7 mouse cellular contexts compared by ENCODE assay signal in genomic region chr4:130663810-130664401, GRCm38 (mm10). TPM values are rescaled to one million over a fixed set of nuclear protein-coding genes. Genes with fewer than 3 reads are reported as not detected.
A peak's percentile ranks its signal among the peaks of the same experiment; 100 is the strongest.
DNase-seq lines count a peak whose midpoint lies in the region; ATAC-seq lines count a peak whose summit lies in the region.

No protein-coding gene starts in this region.

- peak overlapping the region; percentile 99 for H3K4me3 ChIP-seq in intestine, embryonic 14.5 days (ENCODE audit: low read depth, low read length)
- H3K4me3 ChIP-seq in midbrain, embryonic 13.5 days (replicated peaks): peak overlapping the region; percentile 81

- under 1% methylated on average over 22 of the region's 22 CpGs for WGBS in intestine, embryonic 14.5 days
- under 1% methylated on average over 22 of the region's 22 CpGs for WGBS in midbrain, embryonic 13.5 days

- peak; percentile 54 for DNase-seq in ZHBTc4 (ENCODE audit: low read depth, low spot score)
- DNase-seq in cerebellum, postnatal 10 days: peak; percentile 68 to 69
- peak; percentile 15 to 19 for DNase-seq in frontal cortex, postnatal 36 days (ENCODE audit: low spot score in 2 of 2)
- DNase-seq in intestine, embryonic 14.5 days (ENCODE audit: low spot score): peak; percentile 84
- DNase-seq in left cerebral cortex, postnatal 4 days: peak; percentile 50
- peak; percentile 16 to 17 for DNase-seq in spleen, postnatal 14 days (ENCODE audit: low spot score in 2 of 2)

- peak overlapping the region; percentile 99 for H3K9ac ChIP-seq in intestine, embryonic 14.5 days (ENCODE audit: low read length)
- H3K9ac ChIP-seq in midbrain, embryonic 13.5 days (replicated peaks): peak overlapping the region; percentile 92

- H3K27me3 ChIP-seq in intestine, embryonic 14.5 days (replicated peaks; ENCODE audit: control insufficient read depth, insufficient read depth, low read length): no peaks in the 10 kb centered on the region
- no peaks in the 10 kb centered on the region for H3K27me3 ChIP-seq in midbrain, embryonic 13.5 days

- 0 out of 2 replicates have a peak, but pooled peaks have one; percentile 13 for ATAC-seq in intestine, embryonic 14.5 days (replicated peaks; ENCODE audit: low FRiP score, low TSS enrichment, low read depth)
- ATAC-seq in midbrain, embryonic 13.5 days: peak; percentile 51

- H3K9me3 ChIP-seq in intestine, embryonic 14.5 days (ENCODE audit: control insufficient read depth, low read length): no peaks in the 10 kb centered on the region
- no peaks in the 10 kb centered on the region for H3K9me3 ChIP-seq in midbrain, embryonic 13.5 days

- peak overlapping the region; percentile 97 for H3K27ac ChIP-seq in intestine, embryonic 14.5 days (ENCODE audit: low read depth)
- peak overlapping the region; percentile 98 for H3K27ac ChIP-seq in midbrain, embryonic 13.5 days

- H3K4me1 ChIP-seq in intestine, embryonic 14.5 days (replicated peaks; ENCODE audit: control insufficient read depth, insufficient read depth, low read length): peaks cover 29% of the 10 kb centered on the region
- H3K4me1 ChIP-seq in midbrain, embryonic 13.5 days (replicated peaks): peaks cover 42% of the 10 kb centered on the region

- peaks cover 2% of the 10 kb centered on the region for H3K36me3 ChIP-seq in intestine, embryonic 14.5 days (ENCODE audit: control insufficient read depth, insufficient read depth, low read length)
- peaks cover 5% of the 10 kb centered on the region for H3K36me3 ChIP-seq in midbrain, embryonic 13.5 days

- H3K4me2 ChIP-seq in intestine, embryonic 14.5 days (ENCODE audit: low read length): peak overlapping the region; percentile 76
- peak overlapping the region; percentile 89 for H3K4me2 ChIP-seq in midbrain, embryonic 13.5 days (replicated peaks)

- intact Hi-C loops in left cerebral cortex, postnatal 4 days (cut with DNase I): no loop called here

RNA-seq across cellular contexts. Expression of gene Pum1, which starts 0.8 kb away (rescaled TPM):
- 91.7 and 98.5 TPM in 2 replicates for polyA plus RNA-seq in intestine, embryonic 14.5 days (2014; fragmentation: Nextera tagmentation; extraction: Ambion mirVana)
- 100 to 1,000 TPM; 137 to 139 TPM for total RNA-seq in left cerebral cortex, postnatal 4 days (2021)
- polyA plus RNA-seq in midbrain, embryonic 13.5 days (2015; fragmentation: Nextera tagmentation; extraction: Ambion mirVana): 120 TPM in 2 replicates

Comparison
In these comparisons a context has a peak if more than half of its experiments do, and no peak if none do; other contexts are left out.
1. Peak in every context shown above with its lines: DNase-seq, ATAC-seq, H3K4me3 ChIP-seq and H3K27ac ChIP-seq.
2. DNase-seq: peak in every context shown above with its lines; median percentile 84 in intestine, embryonic 14.5 days; 68 in cerebellum, postnatal 10 days; 54 in ZHBTc4; 50 in left cerebral cortex, postnatal 4 days; 17 in frontal cortex, postnatal 36 days; 16 in spleen, postnatal 14 days.